Mouse (Mus musculus) midbrain, embryonic 10.5 days (tissue): ENCODE measurements around the gene Asic1. TPM values are rescaled to one million over a fixed set of nuclear protein-coding genes. Genes with fewer than 3 reads are reported as not detected.
A peak's percentile ranks its signal among the peaks of the same experiment; 100 is the strongest.

ENCODE experiments used
- DNase-seq: peaks from one replicate; pipeline ENCODE4 v3.0.0-alpha.2; 2017; ENCODE audit warnings: low spot score
- H3K27ac ChIP-seq: fragments of 300-500 bp; sonication (generic); replicated peaks from 2 replicates; pipeline ENCODE4 v1.5.1; 2016; ENCODE audit warnings: mild to moderate bottlenecking
- H3K27me3 ChIP-seq: fragments of 300-500 bp; sonication (generic); 2 replicates; pipeline ENCODE4 v1.6.1; 2016; ENCODE audit warnings: low read depth, mild to moderate bottlenecking; ENCODE audit not compliant: poor library complexity, severe bottlenecking
- H3K36me3 ChIP-seq: fragments of 300-500 bp; sonication (generic); 2 replicates; pipeline ENCODE4 v1.6.1; 2016; ENCODE audit warnings: mild to moderate bottlenecking, moderate library complexity
- H3K4me1 ChIP-seq: fragments of 300-500 bp; sonication (generic); 2 replicates; pipeline ENCODE4 v1.6.1; 2016
- H3K4me3 ChIP-seq: fragments of 300-500 bp; sonication (generic); 2 replicates; pipeline ENCODE4 v1.5.1; 2016; ENCODE audit warnings: mild to moderate bottlenecking, moderate library complexity
- H3K9me3 ChIP-seq: fragments of 300-500 bp; sonication (generic); replicated peaks from 2 replicates; pipeline ENCODE4 v1.6.1; 2016; ENCODE audit warnings: mild to moderate bottlenecking
- WGBS: fragments of 180-500 bp; shearing (Covaris S2); methylation state at CpG from one replicate; pipeline ENCODE4 v1.1.7; 2016; 5-methylcytosine and 5-hydroxymethylcytosine counted together
- polyA plus RNA-seq: library from polyadenylated mRNA; unstranded; fragments of >200 nt; fragmentation: Nextera tagmentation; extraction: Ambion mirVana; gene quantifications from 2 replicates; pipeline ENCODE4 v1.2.1, GENCODE M21; 2016

Gene Asic1
- polyA plus RNA-seq, 1 experiment from 2014 or later, result 6.0 TPM

DNA sequence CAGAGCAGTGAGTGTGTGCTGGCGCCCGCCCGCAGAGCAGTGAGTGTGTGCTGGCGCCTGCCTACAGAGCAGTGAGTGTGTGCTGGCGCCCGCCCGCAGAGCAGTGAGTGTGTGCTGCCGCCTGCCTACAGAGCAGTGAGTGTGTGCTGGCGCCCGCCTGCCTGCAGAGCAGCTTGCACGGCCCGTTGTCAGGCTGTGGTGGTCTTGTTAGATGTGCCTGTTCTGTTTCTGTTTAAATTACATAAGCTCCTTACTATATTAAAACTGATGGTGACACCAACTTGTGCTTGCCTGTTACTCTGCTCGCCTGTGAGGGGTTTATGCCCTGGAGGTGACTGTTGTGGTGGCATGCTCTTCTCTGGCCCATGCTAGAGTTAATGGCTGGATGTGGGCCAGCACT is 38.0 kb downstream of the Asic1 start:
- WGBS, result 96% methylated on average over 13 of the region's 13 CpGs
- no peak for DNase-seq

DNA sequence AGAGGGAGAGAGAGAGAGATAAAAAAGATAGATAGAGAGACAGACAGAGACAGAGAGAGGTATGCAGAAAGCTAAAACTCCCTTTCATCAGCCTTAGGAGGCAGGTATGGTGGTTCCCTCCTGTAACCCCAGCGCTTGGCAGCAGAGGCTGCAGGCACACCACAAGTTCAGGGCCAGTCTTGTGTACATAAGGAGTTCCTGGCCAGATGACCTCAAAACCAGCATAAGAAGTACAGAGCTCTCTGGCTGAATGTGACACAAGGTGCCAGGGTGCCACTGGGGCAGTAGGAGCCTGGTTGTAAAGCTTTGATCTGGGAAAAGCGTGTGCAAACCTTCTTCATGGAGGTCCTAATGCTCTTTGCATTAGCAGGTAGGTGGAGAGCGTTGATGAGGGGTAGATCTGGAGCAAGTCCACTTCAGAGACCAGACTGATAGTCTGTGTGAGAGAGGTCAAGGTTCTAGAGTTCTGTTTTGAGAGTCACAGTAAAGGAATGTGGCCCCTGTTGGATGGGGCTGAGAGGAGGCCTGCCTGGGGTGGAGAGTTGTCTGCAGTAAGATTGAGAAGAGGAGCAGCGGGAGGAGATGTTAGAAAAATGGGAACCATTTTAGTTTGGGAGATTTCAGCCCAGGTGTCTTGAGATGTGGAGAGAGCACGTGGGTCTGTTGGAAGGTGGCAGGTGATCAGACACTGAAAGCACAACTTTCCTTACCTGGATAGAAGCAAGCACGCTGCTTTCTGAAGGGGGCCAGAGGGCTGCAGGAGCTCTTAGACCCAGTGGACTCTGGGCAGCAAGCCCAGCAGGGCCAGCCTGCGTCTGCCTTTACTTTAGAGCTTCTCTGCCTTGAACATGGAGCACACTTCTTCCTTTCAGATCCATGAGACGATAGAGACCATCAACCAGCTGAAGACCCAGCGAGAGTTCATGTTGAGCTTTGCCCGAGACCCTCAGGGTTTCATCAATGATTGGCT is 40.3 kb downstream of the Asic1 start:
- H3K9me3 ChIP-seq, result no peaks in the 10 kb centered on the region
- no peaks in the 10 kb centered on the region for H3K27me3 ChIP-seq
- H3K4me1 ChIP-seq, result peaks cover 16% of the 10 kb centered on the region
- WGBS, result 94% methylated on average over 10 of the region's 10 CpGs
- peaks cover 98% of the 10 kb centered on the region for H3K36me3 ChIP-seq
- no peak for DNase-seq
- H3K4me3 ChIP-seq, result no peak overlapping the region
- H3K27ac ChIP-seq, result no peak overlapping the region

More for the DNA sequence above, 38.0 kb downstream of the Asic1 start:
- Histone ChIP-seq H3K4me3 (no peak overlapping the region), H3K27ac (no peak overlapping the region), H3K4me1 (peaks cover 28% of the 10 kb centered on the region), H3K9me3 (no peaks in the 10 kb centered on the region), H3K36me3 (peaks cover 96% of the 10 kb centered on the region), H3K27me3 (no peaks in the 10 kb centered on the region)

DNA sequence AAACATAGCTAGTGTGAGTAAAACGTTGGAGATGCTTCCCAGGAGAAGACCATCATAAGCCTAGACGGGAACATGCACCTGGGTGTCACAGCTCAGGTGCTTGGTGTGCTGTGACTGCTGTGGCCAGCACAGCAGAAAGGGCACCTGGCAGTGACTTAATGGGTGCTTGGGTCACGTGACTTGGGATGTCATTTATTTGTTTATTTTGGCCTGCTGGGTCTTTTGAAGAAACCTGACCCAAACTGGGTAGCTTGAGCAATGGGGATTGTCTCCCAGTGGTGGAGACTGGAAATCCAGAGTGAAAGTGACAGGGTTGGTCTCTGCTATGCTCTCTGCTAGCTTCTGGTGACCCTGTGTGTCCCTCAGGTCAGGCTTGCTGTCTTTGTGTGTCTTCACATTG is 41.3 kb downstream of the Asic1 start:
- H3K4me3 ChIP-seq, result no peak overlapping the region
- no peaks in the 10 kb centered on the region for H3K9me3 ChIP-seq
- WGBS, result 80% methylated on average over 3 of the region's 3 CpGs
- peaks cover 23% of the 10 kb centered on the region for H3K4me1 ChIP-seq
- H3K36me3 ChIP-seq, result peaks cover 99% of the 10 kb centered on the region
- DNase-seq, result no peak
- H3K27ac ChIP-seq, result no peak overlapping the region
- H3K27me3 ChIP-seq, result no peaks in the 10 kb centered on the region

DNA sequence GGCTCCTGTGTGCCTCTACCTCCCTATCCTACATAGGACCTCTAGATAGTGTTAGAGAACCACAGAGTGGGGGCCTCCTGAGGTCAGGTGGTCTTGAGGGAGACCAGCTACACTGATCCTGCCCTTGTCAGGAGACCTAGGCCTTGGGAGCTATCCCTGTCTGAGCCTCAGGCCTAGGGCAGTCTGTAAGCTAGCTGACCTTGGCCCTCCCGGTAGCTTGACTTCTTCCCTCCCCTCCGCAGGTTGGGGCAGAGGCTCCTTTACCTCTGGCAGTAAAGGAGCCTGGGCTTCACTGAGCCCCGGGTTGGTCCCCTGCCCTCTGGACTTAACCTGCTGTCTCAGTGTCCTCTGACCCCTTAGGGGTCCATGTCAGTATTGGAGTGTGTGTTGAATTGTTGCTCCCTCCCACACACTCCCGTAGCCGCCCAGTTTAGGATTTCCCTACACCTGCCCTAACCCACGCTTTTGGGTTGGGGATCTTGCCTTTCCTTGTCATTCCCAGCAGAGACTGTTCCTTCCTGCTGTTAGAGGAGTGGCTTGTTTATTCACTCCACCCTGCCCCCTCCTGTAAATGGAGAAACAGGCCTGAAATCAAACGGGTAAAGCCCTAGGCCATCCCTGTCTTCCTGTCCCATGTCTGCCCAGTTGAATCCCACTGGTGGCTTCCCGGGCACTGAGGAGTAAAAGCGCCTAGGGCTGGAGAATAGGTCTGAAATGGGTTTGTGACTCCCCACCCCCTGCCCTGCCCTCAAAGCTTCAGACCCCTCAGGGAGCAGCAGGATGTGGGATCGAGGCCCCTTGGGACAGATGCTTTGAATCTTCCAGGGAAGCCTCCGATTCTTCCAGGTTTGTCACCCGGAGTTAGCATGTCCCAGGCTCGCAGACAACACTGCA is 42.7 kb downstream of the Asic1 start:
- H3K4me3 ChIP-seq, result no peak overlapping the region
- H3K4me1 ChIP-seq, result peaks cover 31% of the 10 kb centered on the region
- H3K27ac ChIP-seq, result no peak overlapping the region
- H3K36me3 ChIP-seq, result peaks cover 94% of the 10 kb centered on the region
- DNase-seq, result no peak
- no peaks in the 10 kb centered on the region for H3K27me3 ChIP-seq
- 73% methylated on average over 13 of the region's 13 CpGs for WGBS
- no peaks in the 10 kb centered on the region for H3K9me3 ChIP-seq

DNA sequence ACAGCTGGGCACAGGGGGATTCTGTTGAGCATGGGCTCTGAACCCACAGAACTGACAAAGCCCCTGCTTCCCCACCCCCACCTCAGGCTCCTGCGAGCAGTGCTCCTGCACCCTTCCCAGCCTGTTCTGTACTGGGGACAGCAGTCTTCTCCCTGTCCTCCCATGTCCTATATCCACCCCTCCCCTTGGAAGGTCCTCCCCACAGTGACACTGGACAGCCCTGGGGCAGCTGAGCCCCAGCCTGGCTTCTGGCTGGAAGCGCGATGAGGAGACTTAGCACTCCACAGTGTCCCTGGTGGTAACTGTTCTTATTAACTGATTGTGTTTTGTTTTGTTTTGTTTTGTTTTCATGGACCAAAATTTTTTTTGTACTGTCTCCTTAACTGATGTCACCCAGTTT is 43.4 kb downstream of the Asic1 start:
- H3K4me1 ChIP-seq, result peaks cover 38% of the 10 kb centered on the region
- no peak for DNase-seq
- no peak overlapping the region for H3K4me3 ChIP-seq
- no peak overlapping the region for H3K27ac ChIP-seq
- no peaks in the 10 kb centered on the region for H3K27me3 ChIP-seq
- 90% methylated on average over 3 of the region's 3 CpGs for WGBS
- peaks cover 94% of the 10 kb centered on the region for H3K36me3 ChIP-seq
- H3K9me3 ChIP-seq, result no peaks in the 10 kb centered on the region

DNA sequence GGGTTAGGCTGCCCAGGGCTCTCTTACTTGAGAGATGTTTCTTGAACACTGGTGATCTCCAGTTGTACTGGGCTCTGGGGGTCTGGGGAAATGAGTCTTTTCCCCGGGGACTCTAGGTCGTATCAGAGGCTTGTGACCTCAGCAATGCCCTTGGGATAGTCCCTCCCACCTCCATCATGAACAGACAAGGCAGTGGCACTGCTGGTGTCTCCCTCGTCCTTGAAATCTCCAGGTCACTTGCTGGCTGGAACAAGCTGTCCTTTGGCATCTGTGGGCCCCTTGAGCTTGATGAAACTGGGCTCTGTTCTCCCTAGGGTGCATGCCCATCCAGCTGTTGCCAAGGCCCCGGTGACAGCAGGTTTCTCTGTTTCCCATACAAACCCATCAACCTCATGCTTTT is 44.0 kb downstream of the Asic1 start:
- no peaks in the 10 kb centered on the region for H3K9me3 ChIP-seq
- H3K36me3 ChIP-seq, result peaks cover 94% of the 10 kb centered on the region
- no peak overlapping the region for H3K27ac ChIP-seq
- H3K4me1 ChIP-seq, result peaks cover 40% of the 10 kb centered on the region
- no peak overlapping the region for H3K4me3 ChIP-seq
- WGBS, result 79% methylated on average over 4 of the region's 4 CpGs
- no peak for DNase-seq
- H3K27me3 ChIP-seq, result no peaks in the 10 kb centered on the region

DNA sequence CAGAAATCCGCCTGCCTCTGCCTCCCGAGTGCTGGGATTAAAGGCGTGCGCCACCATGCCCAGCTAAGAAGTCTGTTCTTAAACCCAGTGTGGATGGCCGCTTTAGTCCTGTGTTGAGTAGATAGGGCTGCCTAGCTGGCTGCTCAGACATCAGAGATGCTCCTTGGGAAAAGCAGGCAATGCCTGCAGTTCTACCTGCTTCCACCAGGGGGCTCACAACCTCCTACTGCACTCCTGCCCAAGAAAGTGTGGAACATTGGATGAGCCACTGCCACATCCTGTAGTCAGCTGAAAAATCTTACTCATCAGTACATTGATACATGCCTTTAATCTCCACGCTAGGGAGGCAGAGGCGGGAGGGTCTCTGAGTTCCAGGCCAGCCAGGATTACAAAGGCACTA is 44.7 kb downstream of the Asic1 start:
- H3K36me3 ChIP-seq, result peaks cover 94% of the 10 kb centered on the region
- H3K4me1 ChIP-seq, result peaks cover 40% of the 10 kb centered on the region
- no peak overlapping the region for H3K4me3 ChIP-seq
- no peaks in the 10 kb centered on the region for H3K27me3 ChIP-seq
- no peak overlapping the region for H3K27ac ChIP-seq
- no peaks in the 10 kb centered on the region for H3K9me3 ChIP-seq
- DNase-seq, result peak; percentile 80
- 54% methylated on average over 7 of the region's 7 CpGs for WGBS

DNA sequence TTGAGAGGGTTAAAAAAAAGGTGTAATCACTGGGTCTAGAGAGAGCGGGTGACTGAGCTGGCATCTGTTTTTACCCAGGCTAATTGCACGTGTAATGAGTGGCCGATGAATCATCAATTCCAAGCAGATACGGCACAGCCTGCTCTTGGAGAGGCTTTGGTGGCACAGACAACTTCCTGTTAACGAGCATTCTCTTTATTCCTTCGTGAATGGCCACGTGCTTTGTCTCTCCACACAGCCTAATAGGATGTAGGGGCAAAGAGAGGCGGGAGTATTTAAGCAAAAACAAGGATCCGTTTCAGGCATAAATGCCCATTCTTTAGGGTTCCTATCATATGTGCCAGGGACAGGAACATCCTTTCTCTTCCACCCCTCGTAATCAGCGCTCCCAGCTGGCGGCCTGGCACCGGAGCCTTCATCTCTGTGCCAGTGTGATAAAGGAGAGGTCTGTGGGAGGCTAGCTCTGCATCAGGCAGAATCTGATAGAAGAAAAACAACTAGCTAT is 45.2 kb downstream of the Asic1 start:
- no peak overlapping the region for H3K4me3 ChIP-seq
- peak overlapping the region; percentile 28; the same call in 1 of the 2 replicates for H3K27ac ChIP-seq
- H3K36me3 ChIP-seq, result peaks cover 94% of the 10 kb centered on the region
- no peaks in the 10 kb centered on the region for H3K9me3 ChIP-seq
- WGBS, result 93% methylated on average over 13 of the region's 13 CpGs
- no peak for DNase-seq
- peaks cover 46% of the 10 kb centered on the region for H3K4me1 ChIP-seq
- no peaks in the 10 kb centered on the region for H3K27me3 ChIP-seq

DNA sequence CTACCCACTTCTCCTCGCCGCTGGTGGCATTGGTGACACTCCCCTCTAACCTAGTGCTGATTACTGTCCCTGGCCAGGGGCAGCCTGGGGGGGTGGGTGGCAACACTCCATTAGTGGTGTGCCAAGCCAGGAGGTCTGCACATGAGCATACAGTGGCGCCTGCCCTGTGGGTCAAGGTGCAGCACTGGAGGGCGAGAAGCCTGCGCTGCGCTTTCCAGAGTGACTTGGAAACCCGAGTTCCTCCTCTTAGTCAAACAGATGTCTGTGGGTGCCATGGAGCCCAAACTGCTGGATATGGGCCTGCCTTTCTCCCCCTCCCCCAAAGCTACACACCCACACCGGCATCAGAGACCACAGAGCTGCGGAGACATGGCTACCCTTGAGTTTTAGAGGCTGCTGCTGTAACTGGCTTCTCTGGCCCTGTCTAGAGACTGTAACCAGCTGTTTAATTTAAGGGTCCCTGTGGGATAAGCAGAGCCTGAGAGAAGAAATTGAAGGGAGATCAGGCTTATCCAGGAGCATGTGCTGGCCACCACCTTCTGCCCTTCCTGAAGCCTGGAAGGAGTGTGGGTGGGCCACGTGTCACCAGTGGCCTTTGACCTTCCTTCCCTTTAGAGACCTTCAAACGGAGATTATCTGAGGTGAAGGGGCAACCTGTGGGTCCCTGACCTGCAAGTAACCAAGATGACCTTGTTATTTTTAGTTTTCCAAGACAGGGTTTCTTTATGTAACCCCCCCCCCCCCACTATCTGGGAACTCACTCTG is 46.0 kb downstream of the Asic1 start:
- peaks cover 50% of the 10 kb centered on the region for H3K4me1 ChIP-seq
- H3K27ac ChIP-seq, result peak overlapping the region; percentile 28; the same call in 1 of the 2 replicates
- 80% methylated on average over 11 of the region's 11 CpGs for WGBS

DNA sequence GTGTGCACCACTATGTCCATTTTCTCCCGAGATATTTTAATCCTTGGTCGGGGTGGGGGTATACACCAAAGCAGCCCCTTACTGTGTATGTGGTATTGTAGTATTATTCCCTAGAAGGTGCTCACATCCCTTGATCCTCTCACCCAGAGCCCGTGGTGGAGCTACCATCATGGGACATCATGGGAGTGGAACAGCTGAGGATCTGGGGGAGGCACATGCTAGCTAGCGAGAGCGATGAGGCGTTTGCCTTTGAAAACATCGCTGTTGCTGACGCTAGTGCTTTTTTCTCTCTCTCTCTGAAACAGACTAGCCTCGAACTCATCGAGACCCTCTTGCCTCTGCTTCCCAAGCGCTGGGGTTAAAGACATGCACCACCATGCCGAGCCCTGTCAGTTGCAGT is 46.6 kb downstream of the Asic1 start:
- no peaks in the 10 kb centered on the region for H3K27me3 ChIP-seq
- peaks cover 94% of the 10 kb centered on the region for H3K36me3 ChIP-seq
- H3K9me3 ChIP-seq, result no peaks in the 10 kb centered on the region
- no peak overlapping the region for H3K27ac ChIP-seq
- WGBS, result 85% methylated on average over 12 of the region's 12 CpGs
- no peak for DNase-seq
- no peak overlapping the region for H3K4me3 ChIP-seq
- peaks cover 51% of the 10 kb centered on the region for H3K4me1 ChIP-seq

More for the DNA sequence above, 46.0 kb downstream of the Asic1 start:
- Histone ChIP-seq H3K9me3 (no peaks in the 10 kb centered on the region), H3K4me3 (no peak overlapping the region), H3K27me3 (no peaks in the 10 kb centered on the region), H3K36me3 (peaks cover 94% of the 10 kb centered on the region)
- DNase-seq, result no peak

DNA sequence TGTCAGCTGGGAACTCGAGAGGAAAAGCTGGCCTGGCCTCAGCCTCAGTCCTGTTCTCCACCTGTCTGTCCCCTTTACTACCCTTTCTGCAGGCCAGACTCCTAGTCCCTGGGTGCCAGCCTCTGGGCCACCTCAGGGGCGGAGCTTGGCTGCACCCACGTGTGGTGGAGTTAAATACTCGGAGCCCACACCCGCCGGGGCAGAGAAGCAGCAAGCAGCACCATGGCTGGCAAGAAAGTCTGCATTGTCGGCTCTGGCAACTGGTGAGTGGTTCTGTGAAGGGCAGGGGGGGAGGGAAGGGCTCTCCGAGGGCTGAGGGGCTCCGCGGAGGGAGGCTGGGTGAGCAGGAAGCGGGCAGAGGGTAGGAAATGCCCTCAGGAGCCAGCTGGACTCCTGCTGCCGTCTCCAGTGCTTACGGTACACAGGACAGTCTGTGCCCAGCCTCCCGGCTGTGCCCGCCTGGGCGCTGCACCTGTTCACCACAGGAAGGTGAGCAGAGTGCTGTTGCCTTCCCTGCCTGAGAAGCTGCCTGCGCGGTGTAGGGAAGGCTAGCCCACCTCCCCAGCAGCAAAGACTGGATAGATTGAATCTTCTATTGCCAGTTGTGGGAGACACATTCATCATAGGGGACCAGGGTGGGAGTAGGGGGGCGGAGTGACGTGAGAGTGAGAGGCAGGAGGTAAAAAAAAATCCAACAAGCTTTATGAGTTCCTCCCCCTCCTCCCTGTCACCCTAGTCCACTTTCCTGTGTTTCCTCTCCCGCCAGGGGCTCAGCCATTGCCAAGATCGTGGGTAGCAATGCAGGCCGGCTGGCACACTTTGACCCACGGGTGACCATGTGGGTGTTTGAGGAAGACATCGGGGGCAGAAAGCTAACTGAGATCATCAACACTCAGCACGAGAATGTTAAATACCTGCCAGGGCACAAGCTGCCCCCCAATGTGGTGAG is 47.5 kb downstream of the Asic1 start, which contains the start of gene Gpd1:
Gene Gpd1 (plus strand): TSS at position 130 of the 949 bp plus-strand sequence.
- DNase-seq, result no peak
- H3K36me3 ChIP-seq, result peaks cover 94% of the 10 kb centered on the region
- 0 out of 2 replicates have a peak within 1 kb of the TSS, but pooled peaks have one; percentile 46 for H3K27ac ChIP-seq
- H3K4me3 ChIP-seq, result no peak within 1 kb of the TSS
- H3K4me1 ChIP-seq, result peaks cover 59% of the 10 kb centered on the region
- no peaks in the 10 kb centered on the region for H3K9me3 ChIP-seq
- H3K27me3 ChIP-seq, result no peaks in the 10 kb centered on the region
- 77% methylated on average over 22 of the region's 26 CpGs for WGBS
